Mouse (Mus musculus): Measurements from ENCODE around the gene Mcf2l. TPM values are rescaled to one million over a fixed set of nuclear protein-coding genes. Genes with fewer than 3 reads are reported as not detected.

Gene Mcf2l
- total and polyA plus RNA-seq, 3 experiments: 0.49 TPM; not detected in 2

- no peaks in the 10 kb centered on the region for H3K9me3 ChIP-seq (replicated peaks)
- DNase-seq (ENCODE audit: low spot score) (no peak), ATAC-seq (ENCODE audit: extremely low read depth, insufficient number of reproducible peaks, low FRiP score, poor library complexity, severe bottlenecking) (no peak)
- no peaks in the 10 kb centered on the region for H3K4me1 ChIP-seq (ENCODE audit: insufficient read depth, low read depth, low read length)
- H3K36me3 ChIP-seq (replicated peaks): no peaks in the 10 kb centered on the region
- TF ChIP-seq GATA1 (IDR thresholded peaks at IDR 0.05; ENCODE audit: borderline replicate concordance, low read length) (no peak), TAL1 (conservative IDR thresholded peaks at IDR 0.05; ENCODE audit: low read depth, low read length) (no peak), CTCF (IDR thresholded peaks at IDR 0.05; ENCODE audit: low read depth, low read length) (no peak), GATA2 (IDR thresholded peaks at IDR 0.05; ENCODE audit: borderline replicate concordance, low read depth, low read length) (no peak), POLR2AphosphoS5 (IDR thresholded peaks at IDR 0.05; ENCODE audit: insufficient replicate concordance, low read depth, low read length) (no peak)
- no peak overlapping the region for H3K4me3 ChIP-seq (ENCODE audit: low read depth, low read length)
- peaks cover 13% of the 10 kb centered on the region for H3K27me3 ChIP-seq (ENCODE audit: insufficient read depth, low read length)
These were observed 148.2 kb downstream of the Mcf2l start for GRCm38 (mm10) chr8:13021830-13022229.

- H3K27me3 ChIP-seq (ENCODE audit: insufficient read depth, low read length): peaks cover 17% of the 10 kb centered on the region
- no peak for TF ChIP-seq GATA1 (IDR thresholded peaks at IDR 0.05; ENCODE audit: borderline replicate concordance, low read length)
- TF ChIP-seq CTCF (IDR thresholded peaks at IDR 0.05; ENCODE audit: low read depth, low read length): no peak
- no peak for TF ChIP-seq TAL1 (conservative IDR thresholded peaks at IDR 0.05; ENCODE audit: low read depth, low read length)
- TF ChIP-seq GATA2 (IDR thresholded peaks at IDR 0.05; ENCODE audit: borderline replicate concordance, low read depth, low read length): no peak
- TF ChIP-seq POLR2AphosphoS5 (IDR thresholded peaks at IDR 0.05; ENCODE audit: insufficient replicate concordance, low read depth, low read length): no peak
- no peaks in the 10 kb centered on the region for H3K36me3 ChIP-seq (replicated peaks)
- DNase-seq (ENCODE audit: low spot score): no peak
- H3K4me3 ChIP-seq (ENCODE audit: low read depth, low read length): no peak within 1 kb of the TSS
- H3K9me3 ChIP-seq (replicated peaks): no peaks in the 10 kb centered on the region
- H3K4me1 ChIP-seq (ENCODE audit: insufficient read depth, low read depth, low read length): no peaks in the 10 kb centered on the region
- ATAC-seq (ENCODE audit: extremely low read depth, insufficient number of reproducible peaks, low FRiP score, poor library complexity, severe bottlenecking): no peak
These were observed 152.1 kb downstream of the Mcf2l start, which contains the start of gene F7 for GRCm38 (mm10) chr8:13025487-13026224. Gene F7 (plus strand): TSS chr8:13026034.

- no peak overlapping the region for H3K4me3 ChIP-seq (ENCODE audit: low read depth, low read length)
- DNase-seq (ENCODE audit: low spot score) (no peak), ATAC-seq (ENCODE audit: extremely low read depth, insufficient number of reproducible peaks, low FRiP score, poor library complexity, severe bottlenecking) (no peak)
- H3K9me3 ChIP-seq (replicated peaks): no peaks in the 10 kb centered on the region
- H3K4me1 ChIP-seq (ENCODE audit: insufficient read depth, low read depth, low read length): no peaks in the 10 kb centered on the region
- H3K36me3 ChIP-seq (replicated peaks): no peaks in the 10 kb centered on the region
- TF ChIP-seq TAL1 (conservative IDR thresholded peaks at IDR 0.05; ENCODE audit: low read depth, low read length): no peak
- no peak for TF ChIP-seq CTCF (IDR thresholded peaks at IDR 0.05; ENCODE audit: low read depth, low read length)
- TF ChIP-seq GATA2 (IDR thresholded peaks at IDR 0.05; ENCODE audit: borderline replicate concordance, low read depth, low read length): no peak
- no peak for TF ChIP-seq POLR2AphosphoS5 (IDR thresholded peaks at IDR 0.05; ENCODE audit: insufficient replicate concordance, low read depth, low read length)
- no peak for TF ChIP-seq GATA1 (IDR thresholded peaks at IDR 0.05; ENCODE audit: borderline replicate concordance, low read length)
- peaks cover 23% of the 10 kb centered on the region for H3K27me3 ChIP-seq (ENCODE audit: insufficient read depth, low read length)
These were observed 154.0 kb downstream of the Mcf2l start for GRCm38 (mm10) chr8:13027615-13028014.

- Histone ChIP-seq H3K4me3 (ENCODE audit: low read depth, low read length) (no peak overlapping the region), H3K36me3 (replicated peaks) (no peaks in the 10 kb centered on the region), H3K9me3 (replicated peaks) (no peaks in the 10 kb centered on the region), H3K4me1 (ENCODE audit: insufficient read depth, low read depth, low read length) (no peaks in the 10 kb centered on the region), H3K27me3 (ENCODE audit: insufficient read depth, low read length) (peaks cover 29% of the 10 kb centered on the region)
- TF ChIP-seq POLR2AphosphoS5 (IDR thresholded peaks at IDR 0.05; ENCODE audit: insufficient replicate concordance, low read depth, low read length) (no peak), TAL1 (conservative IDR thresholded peaks at IDR 0.05; ENCODE audit: low read depth, low read length) (no peak), GATA2 (IDR thresholded peaks at IDR 0.05; ENCODE audit: borderline replicate concordance, low read depth, low read length) (no peak), GATA1 (IDR thresholded peaks at IDR 0.05; ENCODE audit: borderline replicate concordance, low read length) (no peak), CTCF (IDR thresholded peaks at IDR 0.05; ENCODE audit: low read depth, low read length) (no peak)
- no peak for DNase-seq (ENCODE audit: low spot score)
- no peak for ATAC-seq (ENCODE audit: extremely low read depth, insufficient number of reproducible peaks, low FRiP score, poor library complexity, severe bottlenecking)
These were observed 154.9 kb downstream of the Mcf2l start for GRCm38 (mm10) chr8:13028482-13028881.

- H3K9me3 ChIP-seq (replicated peaks): no peaks in the 10 kb centered on the region
- no peaks in the 10 kb centered on the region for H3K36me3 ChIP-seq (replicated peaks)
- H3K4me1 ChIP-seq (ENCODE audit: insufficient read depth, low read depth, low read length): 0 out of 2 replicates have a peak, but pooled peaks cover 3% of the 10 kb centered on the region
- H3K27me3 ChIP-seq (ENCODE audit: insufficient read depth, low read length): peaks cover 40% of the 10 kb centered on the region
- H3K4me3 ChIP-seq (ENCODE audit: low read depth, low read length): no peak overlapping the region
- DNase-seq (ENCODE audit: low spot score): no peak
- no peak for ATAC-seq (ENCODE audit: extremely low read depth, insufficient number of reproducible peaks, low FRiP score, poor library complexity, severe bottlenecking)
- no peak for TF ChIP-seq CTCF (IDR thresholded peaks at IDR 0.05; ENCODE audit: low read depth, low read length)
- no peak for TF ChIP-seq GATA1 (IDR thresholded peaks at IDR 0.05; ENCODE audit: borderline replicate concordance, low read length)
- no peak for TF ChIP-seq POLR2AphosphoS5 (IDR thresholded peaks at IDR 0.05; ENCODE audit: insufficient replicate concordance, low read depth, low read length)
- TF ChIP-seq TAL1 (conservative IDR thresholded peaks at IDR 0.05; ENCODE audit: low read depth, low read length): no peak
- no peak for TF ChIP-seq GATA2 (IDR thresholded peaks at IDR 0.05; ENCODE audit: borderline replicate concordance, low read depth, low read length)
These were observed 162.8 kb downstream of the Mcf2l start for GRCm38 (mm10) chr8:13036346-13036812.

GRCm38 (mm10) chr8:13037015-13037414 lies 163.4 kb downstream of the Mcf2l start, which contains the start of gene F10:
Gene F10 (plus strand): TSS chr8:13037308.
- Histone ChIP-seq H3K36me3 (replicated peaks) (no peaks in the 10 kb centered on the region), H3K4me1 (ENCODE audit: insufficient read depth, low read depth, low read length) (0 out of 2 replicates have a peak, but pooled peaks cover 3% of the 10 kb centered on the region), H3K9me3 (replicated peaks) (no peaks in the 10 kb centered on the region), H3K4me3 (ENCODE audit: low read depth, low read length) (no peak within 1 kb of the TSS), H3K27me3 (ENCODE audit: insufficient read depth, low read length) (peaks cover 35% of the 10 kb centered on the region)
- no peak for TF ChIP-seq POLR2AphosphoS5 (IDR thresholded peaks at IDR 0.05; ENCODE audit: insufficient replicate concordance, low read depth, low read length)
- TF ChIP-seq GATA2 (IDR thresholded peaks at IDR 0.05; ENCODE audit: borderline replicate concordance, low read depth, low read length): no peak
- no peak for TF ChIP-seq CTCF (IDR thresholded peaks at IDR 0.05; ENCODE audit: low read depth, low read length)
- TF ChIP-seq TAL1 (conservative IDR thresholded peaks at IDR 0.05; ENCODE audit: low read depth, low read length): no peak
- no peak for TF ChIP-seq GATA1 (IDR thresholded peaks at IDR 0.05; ENCODE audit: borderline replicate concordance, low read length)
- no peak for ATAC-seq (ENCODE audit: extremely low read depth, insufficient number of reproducible peaks, low FRiP score, poor library complexity, severe bottlenecking)
- DNase-seq (ENCODE audit: low spot score): no peak

Measured in G1E (cell line).